Comparison of ENCODE assay signal across 8 mouse cellular contexts in the genomic region with DNA sequence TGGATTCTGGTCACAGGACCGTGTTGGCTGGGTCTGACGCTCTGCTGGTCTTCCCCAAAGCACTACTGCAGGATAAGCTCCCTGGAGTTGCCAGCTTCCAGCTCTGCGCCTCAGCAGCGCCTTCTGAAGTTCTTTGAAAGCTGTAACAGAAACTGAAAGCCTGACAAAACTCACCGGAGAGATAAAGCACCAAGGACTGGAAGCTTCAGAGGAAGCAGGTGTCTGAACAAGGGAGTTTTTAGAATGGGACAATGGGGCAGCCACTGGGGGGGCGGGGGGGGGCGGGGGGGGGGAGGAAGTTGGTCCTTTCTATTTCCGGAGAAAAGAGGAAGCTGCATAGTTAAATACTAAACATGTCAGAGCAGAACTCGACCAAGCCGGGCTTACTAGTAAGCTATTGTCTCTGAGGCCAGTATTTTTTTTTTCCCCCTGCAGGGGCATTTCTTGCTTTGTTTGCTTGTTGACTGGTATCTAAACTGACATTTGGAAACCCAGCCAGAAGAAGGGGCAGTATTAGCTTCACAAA.
DNase-seq lines count a peak whose midpoint lies in the region; ATAC-seq and TF ChIP-seq lines count a peak whose summit lies in the region.

No protein-coding gene starts in this region.

- intact Hi-C loops in heart, adult 2 months (cut with DNase I): loop anchor here (1.0 to 10.0 kb wide), 4 partner anchors 72 to 180 kb away; partner anchors contain the start of gene Klf7
- intact Hi-C loops in left cerebral cortex, postnatal 36 days (cut with DNase I): no loop called here

- peak; percentile 45; the same call in 1 of the 2 replicates for TF ChIP-seq POLR2A in heart, adult 2 months (IDR thresholded peaks at IDR 0.05; ENCODE audit: insufficient read depth, low read depth, low read length)

- peak; percentile 70 for TF ChIP-seq EP300 in heart, adult 2 months (IDR thresholded peaks at IDR 0.05; ENCODE audit: insufficient read depth, low read depth, low read length)

- H3K27me3 ChIP-seq in heart, adult 2 months (ENCODE audit: control insufficient read depth, insufficient read depth, low read length): no peaks in the 10 kb centered on the region
- no peaks in the 10 kb centered on the region for H3K27me3 ChIP-seq in intestine, postnatal 0 days (replicated peaks; ENCODE audit: control insufficient read depth, insufficient read depth, low read length)

- DNase-seq in T-cell, adult 2 months (ENCODE audit: low spot score): peak; percentile 38
- peak; percentile 43 for DNase-seq in embryo, embryonic 10 days (ENCODE audit: low spot score)
- DNase-seq in heart, adult 2 months: peak; percentile 68 to 81
- peak; percentile 46 to 52 for DNase-seq in left cerebral cortex, postnatal 36 days (ENCODE audit: low spot score in 2 of 2)
- DNase-seq in mesoderm, embryonic 11.5 days (ENCODE audit: low read depth, low spot score): peak; percentile 35
- DNase-seq in right cerebral cortex, postnatal 4 days: peak; percentile 52
- no peak for DNase-seq in MN1 (ENCODE audit: low spot score)

- no peak for ATAC-seq in intestine, postnatal 0 days

- peaks cover 22% of the 10 kb centered on the region for H3K4me1 ChIP-seq in heart, adult 2 months (ENCODE audit: control insufficient read depth, insufficient read depth, low read length)
- 0 out of 2 replicates have a peak, but pooled peaks cover 20% of the 10 kb centered on the region for H3K4me1 ChIP-seq in intestine, postnatal 0 days (replicated peaks; ENCODE audit: control insufficient read depth, insufficient read depth, low read length)

- H3K36me3 ChIP-seq in heart, adult 2 months (ENCODE audit: control insufficient read depth, insufficient read depth, low read length): peaks cover 18% of the 10 kb centered on the region
- no peaks in the 10 kb centered on the region for H3K36me3 ChIP-seq in intestine, postnatal 0 days (ENCODE audit: control insufficient read depth, insufficient read depth)

- no peaks in the 10 kb centered on the region for H3K9me3 ChIP-seq in intestine, postnatal 0 days (ENCODE audit: control insufficient read depth)

- peak overlapping the region; percentile 48 for H3K4me2 ChIP-seq in intestine, postnatal 0 days (replicated peaks; ENCODE audit: low read depth)

- peak overlapping the region; percentile 71 for H3K9ac ChIP-seq in heart, adult 2 months (ENCODE audit: low read depth, low read length)
- no peak overlapping the region for H3K9ac ChIP-seq in intestine, postnatal 0 days (ENCODE audit: low read depth, low read length)

- H3K27ac ChIP-seq in heart, adult 2 months: peak overlapping the region; percentile 64
- peak overlapping the region; percentile 74 for H3K27ac ChIP-seq in intestine, postnatal 0 days (ENCODE audit: low read depth, low read length)

- H3K4me3 ChIP-seq in heart, adult 2 months: peak overlapping the region; percentile 35
- H3K4me3 ChIP-seq in intestine, postnatal 0 days (ENCODE audit: low read depth, low read length): peak overlapping the region; percentile 7; the same call in 1 of the 2 replicates

- no peaks in the 10 kb centered on the region for H3K79me2 ChIP-seq in heart, adult 2 months (replicated peaks; ENCODE audit: control insufficient read depth, insufficient read depth, low read length)

- peak; percentile 51 for TF ChIP-seq CTCF in heart, adult 2 months (IDR thresholded peaks at IDR 0.05)
- peak; percentile 58 for TF ChIP-seq CTCF in intestine, postnatal 0 days (IDR thresholded peaks at IDR 0.05; ENCODE audit: low read depth)

- WGBS in heart, adult 2 months: 2% methylated on average over 9 of the region's 10 CpGs
- WGBS in intestine, postnatal 0 days: 4% methylated on average over 9 of the region's 10 CpGs
